Mouse (Mus musculus) intestine, embryonic 14.5 days (tissue): ENCODE data around the gene Iqcj. TPM values are rescaled to one million over a fixed set of nuclear protein-coding genes. Genes with fewer than 3 reads are reported as not detected.

Experiments
- ATAC-seq: fragments of 200-750 bp; cut with Nextera tagmentation; replicated peaks from 2 replicates; pipeline ENCODE4 v1.8.0; 2017; ENCODE audit warnings: low read depth, moderate number of reproducible peaks, moderate TSS enrichment, moderate library complexity; ENCODE audit not compliant: low FRiP score, low TSS enrichment
- DNase-seq: peaks from one replicate; pipeline ENCODE4 v3.0.0-alpha.2; 2018; ENCODE audit warnings: low spot score
- H3K27ac ChIP-seq: fragments of 300-500 bp; sonication (generic); 2 replicates; pipeline ENCODE4 v1.5.1; 2014; ENCODE audit warnings: low read depth, mild to moderate bottlenecking, control low read depth
- H3K27me3 ChIP-seq: fragments of 300-500 bp; sonication (generic); replicated peaks from 2 replicates; pipeline ENCODE4 v1.6.1; 2014; ENCODE audit warnings: low read length, control low read depth; ENCODE audit not compliant: control insufficient read depth, insufficient read depth
- H3K36me3 ChIP-seq: fragments of 300-500 bp; sonication (generic); 2 replicates; pipeline ENCODE4 v1.6.1; 2014; ENCODE audit warnings: low read length, control low read depth; ENCODE audit not compliant: control insufficient read depth, insufficient read depth
- H3K4me1 ChIP-seq: fragments of 300-500 bp; sonication (generic); replicated peaks from 2 replicates; pipeline ENCODE4 v1.6.1; 2014; ENCODE audit warnings: low read length, control low read depth, mixed read lengths; ENCODE audit not compliant: control insufficient read depth, insufficient read depth
- H3K4me2 ChIP-seq: fragments of 300-500 bp; sonication (generic); 2 replicates; pipeline ENCODE4 v1.6.1; 2014; ENCODE audit warnings: low read length
- H3K4me3 ChIP-seq: fragments of 300-500 bp; sonication (generic); 2 replicates; pipeline ENCODE4 v1.5.1; 2014; ENCODE audit warnings: low read depth, low read length, control low read depth, mixed read lengths
- H3K9ac ChIP-seq: fragments of 300-500 bp; sonication (generic); 2 replicates; pipeline ENCODE4 v1.6.1; 2014; ENCODE audit warnings: mild to moderate bottlenecking, low read length
- H3K9me3 ChIP-seq: fragments of 300-500 bp; sonication (generic); 2 replicates; pipeline ENCODE4 v1.6.1; 2016; ENCODE audit warnings: low read length, control low read depth; ENCODE audit not compliant: control insufficient read depth
- WGBS: fragments of 180-500 bp; shearing (Covaris S2); extraction: QIAGEN DNeasy Blood & Tissue Kit; methylation state at CpG from one replicate; pipeline ENCODE4 v1.1.7; 2014; 5-methylcytosine and 5-hydroxymethylcytosine counted together
- polyA plus RNA-seq: library from polyadenylated mRNA; unstranded; fragments of >200 nt; fragmentation: Nextera tagmentation; extraction: Ambion mirVana; gene quantifications from 2 replicates; pipeline ENCODE4 v1.2.1, GENCODE M21; 2014

Gene Iqcj
- polyA plus RNA-seq = not detected in 2 replicates

DNA sequence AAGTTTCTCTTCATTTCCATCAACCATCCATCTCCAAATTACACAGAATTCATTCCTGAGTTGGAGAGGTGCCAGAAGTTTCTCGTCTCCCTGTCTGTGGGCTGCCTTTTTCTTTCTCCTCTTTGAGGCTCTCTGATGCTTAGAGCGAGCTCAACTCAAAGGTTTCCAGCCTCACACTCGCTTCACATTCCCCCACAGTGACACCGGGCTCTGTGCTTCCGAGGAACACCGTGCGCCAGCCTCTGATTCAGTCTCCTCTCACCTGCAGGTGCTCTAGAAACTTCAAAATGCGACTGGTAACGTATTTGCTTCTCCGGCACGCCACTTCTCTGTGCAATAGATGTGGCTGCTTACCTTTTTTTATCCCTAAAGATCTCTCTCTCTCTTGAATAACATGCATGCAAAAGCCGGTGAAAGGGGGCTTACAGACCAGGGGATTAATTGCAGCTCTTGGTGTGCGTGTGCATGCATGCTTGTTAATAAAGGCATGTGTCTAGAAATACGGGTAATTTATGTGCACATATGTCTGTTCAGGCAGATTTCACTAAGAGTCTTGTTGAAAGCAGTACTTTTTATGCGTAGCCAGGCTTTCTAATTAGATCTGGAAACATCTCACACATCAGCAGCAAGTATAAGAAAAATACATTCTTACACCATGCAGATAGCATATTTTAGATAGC lies at the start of gene Iqcj, which contains the start of gene Iqschfp:
Iqcj (plus strand) TSS at position 195 of the 680 bp plus-strand sequence.
Iqschfp (plus strand) TSS at position 207 of the 680 bp plus-strand sequence.
- Histone ChIP-seq H3K4me2 (no peak within 1 kb of the TSS), H3K36me3 (no peaks in the 10 kb centered on the region)
- WGBS = 70% methylated on average over 15 of the region's 15 CpGs

DNA sequence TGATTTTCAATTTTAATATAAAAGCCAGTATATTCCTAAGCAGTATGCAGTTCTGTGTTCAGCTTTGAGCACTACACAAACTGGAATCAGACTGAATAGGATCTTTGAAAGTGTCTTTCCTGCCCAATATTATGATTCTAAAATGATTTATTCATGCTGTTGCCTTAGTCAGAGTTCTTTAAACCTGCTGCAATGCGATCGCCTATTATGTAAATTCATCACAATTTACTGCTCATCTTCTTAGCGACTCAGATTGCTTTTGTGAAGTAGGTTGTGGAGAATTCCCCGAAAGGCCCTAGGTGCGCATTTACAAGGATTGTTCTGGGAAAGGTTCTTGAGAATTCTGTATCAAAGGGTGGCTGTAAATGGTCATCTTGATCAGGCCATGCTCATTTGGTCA lies 39.6 kb upstream of the Iqcj start:
- Histone ChIP-seq H3K9ac (no peak overlapping the region), H3K27ac (no peak overlapping the region), H3K4me2 (no peak overlapping the region), H3K9me3 (no peaks in the 10 kb centered on the region), H3K27me3 (no peaks in the 10 kb centered on the region), H3K36me3 (no peaks in the 10 kb centered on the region), H3K4me1 (no peaks in the 10 kb centered on the region), H3K4me3 (no peak overlapping the region)
- 87% methylated on average over 5 of the region's 5 CpGs for WGBS
- DNase-seq (no peak), ATAC-seq (no peak)

More for the DNA sequence above, at the start of gene Iqcj, which contains the start of gene Iqschfp:
- H3K9ac ChIP-seq = no peak within 1 kb of the TSS
- no peak within 1 kb of the TSS for H3K4me3 ChIP-seq
- DNase-seq = no peak
- no peaks in the 10 kb centered on the region for H3K27me3 ChIP-seq
- no peaks in the 10 kb centered on the region for H3K9me3 ChIP-seq
- no peak for ATAC-seq
- no peak within 1 kb of the TSS for H3K27ac ChIP-seq
- no peaks in the 10 kb centered on the region for H3K4me1 ChIP-seq

GRCm38 (mm10) chr3:67861524-67861923 lies 30.5 kb upstream of the Iqcj start:
- no peak overlapping the region for H3K4me2 ChIP-seq
- H3K36me3 ChIP-seq = no peaks in the 10 kb centered on the region
- no peak overlapping the region for H3K27ac ChIP-seq
- H3K9ac ChIP-seq = no peak overlapping the region
- ATAC-seq (no peak), DNase-seq (no peak)
- no peaks in the 10 kb centered on the region for H3K27me3 ChIP-seq
- WGBS = 87% methylated on average over 3 of the region's 3 CpGs
- no peak overlapping the region for H3K4me3 ChIP-seq
- H3K4me1 ChIP-seq = no peaks in the 10 kb centered on the region
- no peaks in the 10 kb centered on the region for H3K9me3 ChIP-seq

- Histone ChIP-seq H3K27me3 (no peaks in the 10 kb centered on the region), H3K9ac (no peak overlapping the region), H3K4me3 (no peak overlapping the region), H3K9me3 (no peaks in the 10 kb centered on the region), H3K36me3 (no peaks in the 10 kb centered on the region), H3K4me1 (no peaks in the 10 kb centered on the region), H3K27ac (no peak overlapping the region), H3K4me2 (no peak overlapping the region)
- peak; percentile 79 for ATAC-seq
- peak; percentile 50 for DNase-seq
- 58% methylated on average over 13 of the region's 13 CpGs for WGBS
These were observed 24.5 kb upstream of the Iqcj start for GRCm38 (mm10) chr3:67867420-67868065.

DNA sequence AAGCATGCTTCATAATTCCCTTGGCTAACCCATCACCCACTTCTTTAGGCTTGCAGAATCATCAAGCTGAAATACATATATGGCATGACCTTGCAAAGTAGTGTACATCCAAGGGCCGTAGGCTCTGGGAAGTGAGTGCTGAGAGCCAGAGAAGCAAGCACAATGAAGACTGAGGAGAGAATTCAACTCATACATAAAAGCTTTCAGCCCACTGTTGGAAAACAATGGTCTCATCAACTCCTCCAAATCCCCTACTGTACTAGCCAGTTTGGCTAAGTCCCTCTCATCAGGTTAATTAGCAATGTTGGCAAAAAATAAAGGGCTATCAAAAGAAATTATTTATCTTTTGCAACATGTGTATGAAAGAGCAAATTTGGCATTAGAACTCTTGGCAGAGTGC lies 22.6 kb upstream of the Iqcj start:
- Histone ChIP-seq H3K36me3 (no peaks in the 10 kb centered on the region), H3K27me3 (no peaks in the 10 kb centered on the region), H3K4me1 (no peaks in the 10 kb centered on the region), H3K9me3 (no peaks in the 10 kb centered on the region), H3K27ac (no peak overlapping the region), H3K9ac (no peak overlapping the region), H3K4me3 (no peak overlapping the region), H3K4me2 (no peak overlapping the region)
- no peak for DNase-seq
- WGBS = 85% methylated on average over 1 of the region's 1 CpGs
- ATAC-seq = no peak

GRCm38 (mm10) chr3:67877253-67877652 lies 14.8 kb upstream of the Iqcj start:
- Histone ChIP-seq H3K9me3 (no peaks in the 10 kb centered on the region), H3K36me3 (no peaks in the 10 kb centered on the region), H3K4me2 (no peak overlapping the region), H3K4me3 (no peak overlapping the region), H3K9ac (no peak overlapping the region), H3K27ac (no peak overlapping the region), H3K4me1 (no peaks in the 10 kb centered on the region), H3K27me3 (no peaks in the 10 kb centered on the region)
- ATAC-seq (no peak), DNase-seq (no peak)
- 76% methylated on average over 4 of the region's 4 CpGs for WGBS

DNA sequence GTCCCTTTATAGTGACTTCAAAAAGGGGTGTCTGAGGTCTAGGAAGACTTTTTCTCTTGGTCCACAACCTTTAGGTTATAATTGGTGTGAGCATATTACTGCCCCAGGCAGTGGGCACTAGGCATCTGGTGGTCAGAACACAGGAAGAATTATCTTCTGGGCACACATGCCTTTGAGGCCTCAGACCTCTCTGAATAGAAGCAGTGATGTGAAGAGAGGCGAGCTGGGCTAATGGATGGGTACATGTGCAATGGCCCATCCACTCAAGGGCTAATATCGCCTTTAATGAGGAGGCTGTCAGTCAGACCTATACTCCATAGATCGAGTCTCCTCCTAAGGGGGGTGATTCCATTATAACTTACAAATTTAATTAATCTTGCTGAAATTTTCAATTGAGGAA lies 7.7 kb upstream of the Iqcj start:
- H3K4me3 ChIP-seq = no peak overlapping the region
- H3K36me3 ChIP-seq = no peaks in the 10 kb centered on the region
- WGBS = 79% methylated on average over 3 of the region's 3 CpGs
- no peaks in the 10 kb centered on the region for H3K9me3 ChIP-seq
- no peak for DNase-seq
- H3K27ac ChIP-seq = no peak overlapping the region
- no peak overlapping the region for H3K9ac ChIP-seq
- H3K4me1 ChIP-seq = no peaks in the 10 kb centered on the region
- H3K27me3 ChIP-seq = no peaks in the 10 kb centered on the region
- ATAC-seq = no peak
- H3K4me2 ChIP-seq = no peak overlapping the region

GRCm38 (mm10) chr3:67886176-67886575 lies 5.8 kb upstream of the Iqcj start:
- DNase-seq = no peak
- no peak overlapping the region for H3K9ac ChIP-seq
- H3K27me3 ChIP-seq = no peaks in the 10 kb centered on the region
- H3K4me1 ChIP-seq = no peaks in the 10 kb centered on the region
- no peaks in the 10 kb centered on the region for H3K36me3 ChIP-seq
- no peak for ATAC-seq
- no peak overlapping the region for H3K4me3 ChIP-seq
- H3K9me3 ChIP-seq = no peaks in the 10 kb centered on the region
- no peak overlapping the region for H3K4me2 ChIP-seq
- 70% methylated on average over 1 of the region's 1 CpGs for WGBS
- H3K27ac ChIP-seq = no peak overlapping the region

DNA sequence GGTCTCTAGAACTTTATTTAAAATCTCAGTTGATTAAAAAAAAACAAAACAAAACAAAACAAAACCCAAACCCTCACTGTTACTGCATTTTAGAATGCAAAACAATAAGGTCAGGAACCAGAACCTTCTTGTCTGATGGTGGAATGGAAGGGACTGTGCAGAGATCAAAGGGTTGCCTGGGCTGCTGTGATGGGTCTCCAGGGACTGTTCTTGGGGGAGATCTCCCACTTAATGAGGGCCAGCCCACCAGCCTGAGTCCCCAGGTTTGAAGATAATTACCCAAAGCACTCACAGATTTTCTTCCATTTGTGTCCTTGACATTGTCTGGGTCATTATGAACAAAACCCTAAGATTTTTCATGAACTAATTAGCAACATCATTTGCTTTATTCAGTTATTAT lies 4.8 kb upstream of the Iqcj start:
- Histone ChIP-seq H3K4me3 (no peak overlapping the region), H3K9me3 (no peaks in the 10 kb centered on the region), H3K4me2 (no peak overlapping the region), H3K9ac (no peak overlapping the region), H3K36me3 (no peaks in the 10 kb centered on the region), H3K4me1 (no peaks in the 10 kb centered on the region), H3K27ac (no peak overlapping the region), H3K27me3 (no peaks in the 10 kb centered on the region)
- DNase-seq = no peak
- ATAC-seq = no peak
